Mouse (Mus musculus) liver, adult 10 weeks (tissue): ENCODE results near the gene 2610318N02Rik. TPM values are rescaled to one million over a fixed set of nuclear protein-coding genes. Genes with fewer than 3 reads are reported as not detected.

Experiments
- polyA plus RNA-seq: library from polyadenylated mRNA; stranded (reverse); fragments of 350-450 nt; fragmentation: Illumina TruSeq; extraction: RNeasy Lipid Tissue Mini Kit (QIAGEN cat#74804); gene quantifications from one replicate; pipeline ENCODE4 v1.2.3, GENCODE M21; 2014; ENCODE audit warnings: low read depth, low replicate concordance

Gene 2610318N02Rik
- not detected for polyA plus RNA-seq

DNA sequence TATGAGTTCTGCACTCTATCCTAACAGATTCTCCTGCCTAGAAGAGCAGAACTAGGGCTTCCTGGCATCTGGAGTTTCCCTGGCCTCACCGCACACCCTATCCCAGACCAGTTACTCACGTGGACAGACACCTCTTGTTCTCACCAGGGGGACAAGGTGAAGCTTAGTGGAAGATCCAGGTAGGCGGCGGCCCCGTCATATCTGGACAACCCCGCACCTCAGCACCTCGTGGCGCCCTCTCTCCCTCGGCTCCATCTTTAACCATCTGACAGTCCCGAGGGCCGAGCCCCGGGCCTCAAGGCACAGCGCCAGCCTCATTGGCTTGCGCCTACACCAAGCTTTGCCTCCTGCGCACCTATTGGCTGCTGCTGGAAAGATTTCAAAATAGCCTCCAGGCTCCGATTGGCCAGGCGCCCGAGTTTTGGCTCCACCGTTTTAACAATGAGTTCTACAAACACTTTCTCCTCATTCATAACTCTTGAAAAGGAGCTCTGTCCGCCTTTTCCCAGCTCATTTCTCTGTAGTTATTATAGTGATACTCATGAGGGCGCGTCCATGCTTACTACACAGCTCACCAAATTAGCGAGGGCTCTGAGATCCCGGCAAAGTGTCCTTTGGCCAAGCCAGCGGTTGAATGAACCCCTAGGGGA is at the start of gene 2610318N02Rik:
Gene 2610318N02Rik, minus strand, starts transcription at position 297 of the 650 bp plus-strand sequence.

DNA sequence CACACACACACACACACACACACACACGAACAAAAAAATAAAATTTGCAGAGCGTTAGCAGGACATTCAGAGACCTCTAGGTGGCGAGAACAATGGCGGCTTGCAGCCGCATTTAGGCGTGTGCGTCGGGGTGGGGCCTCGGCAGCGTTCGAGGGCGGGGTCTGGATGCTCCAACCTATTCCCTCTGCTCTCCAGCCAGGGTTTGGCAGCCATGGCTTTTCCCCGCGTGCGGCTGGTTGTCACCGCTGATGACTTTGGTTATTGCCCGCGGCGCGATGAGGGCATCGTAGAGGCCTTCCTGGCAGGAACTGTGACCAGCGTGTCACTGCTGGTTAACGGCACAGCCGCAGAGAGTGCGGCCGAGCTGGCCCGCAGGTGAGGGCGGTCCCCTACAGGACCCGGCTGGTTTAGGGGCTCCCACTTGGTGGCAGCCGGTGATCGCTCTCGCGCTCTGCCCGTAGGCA is 21.8 kb upstream of the 2610318N02Rik start, which contains the start of gene Ccdc116:
Gene Ccdc116, minus strand, starts transcription at position 458 of the 464 bp plus-strand sequence.

DNA sequence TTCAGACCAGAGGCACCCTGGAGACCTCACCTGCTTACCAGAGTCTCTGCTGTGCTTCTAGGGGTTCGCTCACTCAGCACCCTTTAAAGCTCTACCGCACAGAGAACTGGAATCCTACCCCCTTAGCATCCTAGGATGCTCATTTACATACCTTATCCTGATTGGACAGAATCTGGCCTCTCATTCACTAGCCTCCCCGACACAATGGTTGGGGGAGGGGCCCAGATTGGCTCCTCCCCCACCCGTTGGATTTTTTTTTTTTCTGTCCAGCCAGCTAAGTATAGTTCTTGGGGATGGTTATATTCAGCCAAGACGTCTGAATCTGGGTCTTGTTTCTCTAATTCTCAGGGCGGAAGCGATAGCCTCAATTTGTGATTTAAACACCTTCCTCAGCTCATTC is 19.4 kb upstream of the 2610318N02Rik start, which contains the start of gene Ydjc:
Gene Ydjc, plus strand, starts transcription at position 283 of the 400 bp plus-strand sequence.

DNA sequence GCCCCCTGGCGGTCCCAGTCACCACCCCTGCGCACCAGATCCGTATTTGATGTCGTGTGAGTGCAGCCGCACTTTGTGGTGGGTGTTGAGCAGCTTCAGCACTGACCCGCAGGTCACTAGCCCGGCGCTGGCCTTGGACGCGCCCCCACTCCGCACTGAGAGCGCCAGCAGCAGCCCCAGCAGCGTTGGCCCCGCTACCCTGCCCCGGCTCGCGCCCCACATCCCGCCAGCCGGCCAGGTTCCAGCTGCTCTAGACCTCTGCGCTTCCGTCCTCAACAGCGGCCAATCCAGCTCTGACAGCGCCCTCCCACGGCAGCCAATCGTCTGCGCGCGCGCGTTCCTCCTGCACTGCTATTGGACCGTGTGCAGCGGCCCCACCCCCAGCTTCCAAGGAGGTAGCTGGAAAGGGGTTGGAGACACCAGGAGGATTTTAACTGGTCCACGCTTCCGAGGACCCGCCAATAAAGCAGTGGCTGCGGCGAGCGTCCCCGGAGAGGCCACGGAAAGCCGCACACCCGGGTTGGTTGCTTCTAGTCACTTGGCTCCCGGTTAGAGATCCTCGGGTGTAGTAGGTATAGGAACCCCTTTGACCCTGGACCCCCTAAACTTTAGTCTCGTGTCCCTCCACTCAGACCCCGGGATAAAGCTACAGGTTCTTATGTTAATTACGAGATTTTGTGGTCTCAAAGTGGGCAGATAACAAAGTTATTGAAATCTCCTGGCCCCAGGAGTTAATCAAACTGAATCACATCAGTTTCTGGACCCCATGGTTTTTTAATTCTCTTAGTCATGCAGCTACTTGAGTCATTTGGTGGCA is 7.3 kb upstream of the 2610318N02Rik start, which contains the start of gene Sdf2l1:
Gene Sdf2l1, minus strand, starts transcription at position 295 of the 817 bp plus-strand sequence.

DNA sequence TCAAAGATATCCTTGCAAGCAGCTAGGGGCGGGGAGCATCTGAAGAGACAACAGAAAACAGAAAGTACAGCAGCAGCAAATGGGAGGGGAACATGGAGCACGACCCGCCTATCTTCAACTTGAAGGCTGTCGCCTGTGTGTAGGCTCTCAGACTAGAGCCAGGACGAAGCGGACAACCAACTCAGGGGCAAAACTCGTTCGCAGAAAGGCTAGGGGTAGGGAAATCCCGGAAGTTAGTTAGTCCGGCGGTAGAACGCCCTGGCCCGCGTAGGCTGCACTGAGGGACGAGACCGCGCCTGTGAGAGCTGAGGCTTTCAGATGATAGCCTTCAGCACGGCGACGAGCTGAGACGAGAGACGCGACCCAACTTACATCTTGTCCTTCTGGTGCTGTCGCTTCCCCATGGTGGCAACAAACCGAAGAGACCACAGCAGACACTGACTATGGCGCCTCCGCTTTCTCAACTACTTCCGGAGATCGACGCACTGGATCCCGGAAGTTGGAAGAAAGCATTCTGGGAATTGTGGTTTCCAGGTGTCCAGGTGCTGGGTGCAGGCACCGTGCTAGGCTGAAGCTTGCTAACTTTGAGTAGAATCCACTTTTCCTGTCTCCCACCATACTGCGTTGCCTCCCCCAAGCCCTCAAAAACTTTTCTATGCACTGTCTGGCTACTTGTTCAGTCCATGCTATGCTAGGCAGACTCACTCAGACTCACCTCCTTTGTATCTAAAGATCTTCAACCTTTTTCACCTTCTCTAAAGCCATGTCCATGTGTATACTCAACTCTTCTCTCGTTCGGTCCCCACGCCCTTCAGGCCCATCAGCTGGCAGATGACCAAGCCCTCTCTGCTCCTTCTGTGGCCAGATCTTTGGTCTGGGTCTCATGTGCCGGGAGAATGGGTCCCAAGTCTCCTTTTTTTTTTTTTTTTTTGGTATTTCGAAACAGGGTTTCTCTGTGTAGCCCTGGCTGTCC is 13.9 kb downstream of the 2610318N02Rik start, which contains the start of gene Ppil2:
Gene Ppil2, minus strand, starts transcription at position 487 of the 973 bp plus-strand sequence.

DNA sequence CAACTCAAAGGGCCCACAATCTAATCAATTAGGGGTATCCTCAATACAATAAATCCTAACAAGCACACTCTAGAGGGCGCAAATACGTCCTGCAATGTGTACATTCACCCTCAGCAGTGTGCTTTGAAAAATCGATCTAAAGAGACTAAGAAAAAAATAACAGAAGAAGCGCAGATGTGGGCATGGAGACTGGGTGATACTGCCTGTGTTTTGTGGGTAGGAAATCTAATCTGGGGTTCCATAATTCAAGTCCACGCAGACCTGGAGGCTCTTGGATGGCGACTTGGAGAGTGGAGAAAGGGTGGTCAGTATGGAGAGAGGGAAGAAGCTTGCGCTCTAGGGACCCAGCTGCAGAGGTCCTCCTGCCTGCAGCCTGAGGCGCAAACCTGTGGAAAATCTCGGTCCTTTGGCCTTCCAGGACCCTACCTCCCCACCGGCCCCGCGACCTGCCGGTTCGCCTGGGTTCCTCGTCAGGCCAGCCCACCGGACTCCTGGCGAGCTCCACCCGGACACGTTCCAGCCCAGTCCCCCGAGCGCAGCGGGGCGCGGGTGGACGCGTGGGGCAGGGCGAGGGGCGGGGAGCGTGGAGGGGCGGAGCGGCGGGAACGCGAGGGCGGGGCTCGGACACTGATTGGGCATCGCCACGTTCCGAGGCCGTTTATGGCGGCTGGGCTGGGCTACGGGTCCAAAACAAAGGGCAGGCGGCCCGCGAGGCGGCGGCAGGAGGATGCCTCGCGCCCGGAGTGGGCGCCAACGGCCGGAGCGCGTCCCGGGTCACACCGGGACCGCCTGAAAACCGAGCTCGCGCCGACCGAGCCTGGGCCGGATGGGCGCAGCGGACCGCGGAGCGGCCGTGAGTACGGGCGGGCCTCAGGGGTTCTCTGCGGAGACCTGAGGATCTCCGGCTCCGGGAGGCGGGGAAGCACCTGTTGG is 55.2 kb downstream of the 2610318N02Rik start, which contains the start of gene Ypel1:
Gene Ypel1, plus strand, starts transcription at position 186 of the 933 bp plus-strand sequence.

Other genes with a start within 250 kb of the 2610318N02Rik start
- gene Ppm1f, start 228.7 kb downstream of the 2610318N02Rik start, polyA plus RNA-seq, result 4.8 TPM
- 111 TPM for gene Mapk1, start 141.8 kb downstream of the 2610318N02Rik start, polyA plus RNA-seq
- gene Ypel1, start 55.5 kb downstream of the 2610318N02Rik start, polyA plus RNA-seq, result 0.34 TPM
- gene Ppil2, start 13.9 kb downstream of the 2610318N02Rik start, polyA plus RNA-seq, result 38.8 TPM
- gene Sdf2l1, start 7.2 kb upstream of the 2610318N02Rik start, polyA plus RNA-seq, result 16.2 TPM
- gene Ydjc, start 19.5 kb upstream of the 2610318N02Rik start, polyA plus RNA-seq, result not detected
- not detected for gene Ccdc116, start 22.1 kb upstream of the 2610318N02Rik start, polyA plus RNA-seq
- 130 TPM for gene Ube2l3, start 77.5 kb upstream of the 2610318N02Rik start, polyA plus RNA-seq
- not detected for gene Rimbp3, start 83.4 kb upstream of the 2610318N02Rik start, polyA plus RNA-seq
- gene Hic2, start 108.4 kb upstream of the 2610318N02Rik start, polyA plus RNA-seq, result 0.40 TPM
- not detected for gene Tmem191c, start 150.9 kb upstream of the 2610318N02Rik start, polyA plus RNA-seq
- 698 TPM for gene Serpind1, start 206.2 kb upstream of the 2610318N02Rik start, polyA plus RNA-seq